Mouse (Mus musculus) cerebellum, adult 9-11 months (tissue): ENCODE results near the gene Gm597.

Experiments used
- DNase-seq: peaks from one replicate; pipeline ENCODE4 v3.0.0; 2022

The Gm597 gene

GRCm38 (mm10) chr1:28780152-28780551 is at the start of gene Gm597:
Gene Gm597 (minus strand): TSS chr1:28780252.
- no peak for DNase-seq

- DNase-seq = no peak
Observed at GRCm38 (mm10) chr1:28807689-28808088, 27.6 kb upstream of the Gm597 start.

- DNase-seq = no peak
Observed at GRCm38 (mm10) chr1:28806618-28807017, 26.6 kb upstream of the Gm597 start.

- no peak for DNase-seq
Observed at GRCm38 (mm10) chr1:28800881-28801280, 20.8 kb upstream of the Gm597 start.
